19 mouse cellular contexts compared by ENCODE assay signal in genomic region chr16:30090200-30090865, GRCm38 (mm10). TPM values are rescaled to one million over a fixed set of nuclear protein-coding genes. Genes with fewer than 3 reads are reported as not detected.
DNase-seq lines count a peak whose midpoint lies in the region; ATAC-seq lines count a peak whose summit lies in the region.
"Had no signal": no experiment of that assay in that cellular context is flagged by ENCODE, and none has a peak within 500 bp of the region (broad histone marks: within the 10 kb centered on the region; RNA-seq: fewer than 3 reads in every experiment).

No protein-coding gene starts in this region.

- no peak overlapping the region for H3K4me2 ChIP-seq in embryonic facial prominence, embryonic 14.5 days (ENCODE audit: low read depth, low read length)
- H3K4me2 ChIP-seq: forebrain, embryonic 15.5 days; hindbrain, embryonic 15.5 days; limb, embryonic 12.5 days; liver, embryonic 13.5 days; midbrain, embryonic 13.5 days had no signal

- H3K36me3 ChIP-seq in embryonic facial prominence, embryonic 14.5 days (ENCODE audit: control insufficient read depth, insufficient read depth, low read length) = no peaks in the 10 kb centered on the region
- H3K36me3 ChIP-seq: forebrain, embryonic 15.5 days; heart, embryonic 10.5 days; hindbrain, embryonic 15.5 days; limb, embryonic 12.5 days; liver, embryonic 13.5 days; midbrain, embryonic 13.5 days had no signal

- WGBS in embryonic facial prominence, embryonic 14.5 days = 53% methylated on average over 9 of the region's 9 CpGs

- no peak overlapping the region for H3K4me3 ChIP-seq in embryonic facial prominence, embryonic 14.5 days (ENCODE audit: low read depth, low read length)
- H3K4me3 ChIP-seq: forebrain, embryonic 15.5 days; heart, embryonic 10.5 days; hindbrain, embryonic 15.5 days; limb, embryonic 12.5 days; liver, embryonic 13.5 days; midbrain, embryonic 13.5 days had no signal

- H3K9me3 ChIP-seq in embryonic facial prominence, embryonic 14.5 days (ENCODE audit: control insufficient read depth, low read length) = no peaks in the 10 kb centered on the region
- H3K9me3 ChIP-seq: forebrain, embryonic 15.5 days; heart, embryonic 10.5 days; hindbrain, embryonic 15.5 days; limb, embryonic 12.5 days; liver, embryonic 13.5 days; midbrain, embryonic 13.5 days had no signal

- no peak overlapping the region for H3K27ac ChIP-seq in embryonic facial prominence, embryonic 14.5 days (replicated peaks; ENCODE audit: low read depth, low read length)
- H3K27ac ChIP-seq: forebrain, embryonic 15.5 days; heart, embryonic 10.5 days; hindbrain, embryonic 15.5 days; limb, embryonic 12.5 days; liver, embryonic 13.5 days; midbrain, embryonic 13.5 days had no signal

- no peak for ATAC-seq in embryonic facial prominence, embryonic 14.5 days (ENCODE audit: low read depth)
- ATAC-seq: forebrain, embryonic 15.5 days; intestine, postnatal 0 days; midbrain, embryonic 13.5 days had no signal

- H3K27me3 ChIP-seq in embryonic facial prominence, embryonic 14.5 days (replicated peaks; ENCODE audit: control insufficient read depth, insufficient read depth, low read length) = no peaks in the 10 kb centered on the region
- H3K27me3 ChIP-seq: limb, embryonic 12.5 days had no signal

- DNase-seq in adrenal gland, adult (ENCODE audit: inconsistent age in 2 of 2, low spot score in 1 of 2) = peak; percentile 79 to 94
- DNase-seq in adrenal gland, adult 18-20 months (ENCODE audit: low spot score in 2 of 2) = no peak
- peak; percentile 85 for DNase-seq in 416B (ENCODE audit: low read depth)
- peak; percentile 15 for DNase-seq in embryonic facial prominence, embryonic 14.5 days (ENCODE audit: low spot score)
- DNase-seq in lung, postnatal 25 days (ENCODE audit: low spot score) = peak; percentile 37
- no peak for DNase-seq in c-Kit-positive CD71-positive TER-119-positive erythroid progenitor cells, embryonic 14.5 days (ENCODE audit: low spot score)
- no peak for DNase-seq in layer of hippocampus, adult 11-12 months (ENCODE audit: low spot score)
- no peak for DNase-seq in layer of hippocampus, postnatal 25 days (ENCODE audit: extremely low spot score in 1 of 2, low spot score in 1 of 2)
- DNase-seq: cerebellum, adult 9-11 months; kidney, postnatal 10 days; liver, embryonic 13.5 days; spleen, adult 18-20 months; thymus, postnatal 25 days had no signal

- H3K4me1 ChIP-seq in embryonic facial prominence, embryonic 14.5 days (ENCODE audit: control insufficient read depth, insufficient read depth, low read length) = no peaks in the 10 kb centered on the region
- H3K4me1 ChIP-seq: forebrain, embryonic 15.5 days; hindbrain, embryonic 15.5 days; midbrain, embryonic 13.5 days had no signal

- no peak overlapping the region for H3K9ac ChIP-seq in embryonic facial prominence, embryonic 14.5 days (ENCODE audit: low read depth, low read length)
- H3K9ac ChIP-seq: forebrain, embryonic 15.5 days; hindbrain, embryonic 15.5 days; limb, embryonic 12.5 days; liver, embryonic 13.5 days; midbrain, embryonic 13.5 days had no signal

RNA-seq across cellular contexts. Expression of gene Hes1, which starts 26.1 kb away (rescaled TPM):
- total RNA-seq in adrenal gland, adult 18-20 months (2021) = 10 to 100 TPM; 21.0 to 31.1 TPM
- polyA plus RNA-seq in embryonic facial prominence, embryonic 14.5 days (2014; fragmentation: Nextera tagmentation; extraction: Ambion mirVana) = 49.8 and 53.5 TPM in 2 replicates
- 10 to 100 TPM; 18.0 to 24.2 TPM for total RNA-seq in layer of hippocampus, postnatal 25 days (2021)

Comparison
In these comparisons a context has a peak if more than half of its experiments do, and no peak if none do; other contexts are left out.
1. DNase-seq: peak in adrenal gland, adult (2 of 2), 416B (single experiment), embryonic facial prominence, embryonic 14.5 days (single experiment) and lung, postnatal 25 days (single experiment); none in adrenal gland, adult 18-20 months (0 of 2), c-Kit-positive CD71-positive TER-119-positive erythroid progenitor cells, embryonic 14.5 days (single experiment), layer of hippocampus, adult 11-12 months (single experiment) and layer of hippocampus, postnatal 25 days (0 of 2).